ENCODE assay signal across 16 mouse cellular contexts in genomic region chr5:136146936-136147335, GRCm38 (mm10). TPM values are rescaled to one million over a fixed set of nuclear protein-coding genes. Genes with fewer than 3 reads are reported as not detected.
DNase-seq lines count a peak whose midpoint lies in the region; TF ChIP-seq lines count a peak whose summit lies in the region.
"Had no signal": no experiment of that assay in that cellular context is flagged by ENCODE, and none has a peak within 500 bp of the region (broad histone marks: within the 10 kb centered on the region; RNA-seq: fewer than 3 reads in every experiment).

No protein-coding gene starts in this region.

- TF ChIP-seq POLR2A in lung, adult 2 months (IDR thresholded peaks at IDR 0.05; ENCODE audit: borderline replicate concordance, extremely low read depth, low read depth, low read length), result no peak

- DNase-seq in lung, postnatal 25 days (ENCODE audit: low spot score), result peak; percentile 54
- no peak for DNase-seq in lung, adult 2 months
- DNase-seq in CD8-positive naive resting alpha-beta T cell, adult 2 months (ENCODE audit: low read depth in 2 of 2, low spot score in 2 of 2), result peak; percentile 67 to 74
- peak; percentile 56 to 68 for DNase-seq in natural killer cell, adult 2 months (ENCODE audit: low spot score in 2 of 2)
- peak; percentile 78 for DNase-seq in thymus, postnatal 25 days
- DNase-seq in forebrain, embryonic 10.5 days (ENCODE audit: extremely low spot score, low spot score), result no peak
- no peak for DNase-seq in adrenal gland, postnatal 36 days
- DNase-seq in right cerebral cortex, adult 2 months (ENCODE audit: low spot score in 2 of 2), result no peak
- DNase-seq: adrenal gland, adult 2 months; cerebellum, adult 11 months; cerebellum, postnatal 25 days; kidney, adult 18-20 months; kidney, postnatal 36 days had no signal

- no peaks in the 10 kb centered on the region for H3K4me1 ChIP-seq in lung, adult 2 months (ENCODE audit: control insufficient read depth, insufficient read depth, low read length)
- H3K4me1 ChIP-seq in forebrain, embryonic 10.5 days, result no peaks in the 10 kb centered on the region
- H3K4me1 ChIP-seq: forebrain, embryonic 13.5 days; midbrain, embryonic 12.5 days; neural tube, embryonic 15.5 days had no signal

- no peaks in the 10 kb centered on the region for H3K27me3 ChIP-seq in forebrain, embryonic 10.5 days (ENCODE audit: poor library complexity, severe bottlenecking)
- H3K27me3 ChIP-seq: forebrain, embryonic 13.5 days; midbrain, embryonic 12.5 days; neural tube, embryonic 15.5 days had no signal

- peaks cover 8% of the 10 kb centered on the region for H3K9me3 ChIP-seq in forebrain, embryonic 10.5 days
- H3K9me3 ChIP-seq: forebrain, embryonic 13.5 days; midbrain, embryonic 12.5 days; neural tube, embryonic 15.5 days had no signal

- no peak for TF ChIP-seq CTCF in lung, adult 2 months (IDR thresholded peaks at IDR 0.05; ENCODE audit: insufficient read depth, low read length)

- no peak overlapping the region for H3K4me3 ChIP-seq in lung, adult 2 months (replicated peaks; ENCODE audit: extremely low read depth, low read depth, low read length)
- H3K4me3 ChIP-seq in forebrain, embryonic 10.5 days, result no peak overlapping the region
- H3K4me3 ChIP-seq: forebrain, embryonic 13.5 days; midbrain, embryonic 12.5 days; neural tube, embryonic 15.5 days had no signal

- peaks cover 8% of the 10 kb centered on the region for H3K36me3 ChIP-seq in forebrain, embryonic 10.5 days (replicated peaks)

- H3K27ac ChIP-seq in forebrain, embryonic 10.5 days, result no peak overlapping the region
- H3K27ac ChIP-seq: forebrain, embryonic 13.5 days; midbrain, embryonic 12.5 days; neural tube, embryonic 15.5 days had no signal

- WGBS in lung, adult 2 months, result 96% methylated on average over 1 of the region's 1 CpGs
- 95% methylated on average over 1 of the region's 1 CpGs for WGBS in forebrain, embryonic 10.5 days

RNA-seq across cellular contexts. Expression of gene Alkbh4, which starts 11.0 kb away (rescaled TPM):
- 15.1 TPM in 2 replicates for polyA plus RNA-seq in lung, adult 2 months (2012; rRNA removed)
- 24.4 and 25.6 TPM in 2 replicates for polyA plus RNA-seq in forebrain, embryonic 10.5 days (2016; fragmentation: Nextera tagmentation; extraction: Ambion mirVana)
- 1 to 10 TPM; 6.8 to 7.5 TPM for total RNA-seq in adrenal gland, postnatal 36 days (2021)

RNA-seq across cellular contexts. Expression of gene Lrwd1, which starts 11.1 kb away (rescaled TPM):
- 32.3 and 35.4 TPM in 2 replicates for polyA plus RNA-seq in lung, adult 2 months (2012; rRNA removed)
- polyA plus RNA-seq in forebrain, embryonic 10.5 days (2016; fragmentation: Nextera tagmentation; extraction: Ambion mirVana), result 64.3 and 64.8 TPM in 2 replicates
- 10 to 100 TPM in 1 of 2 experiments, 1 to 10 TPM in 1; 9.6 to 11.5 TPM for total RNA-seq in adrenal gland, postnatal 36 days (2021)

RNA-seq across cellular contexts. Expression of gene Orai2, which starts 23.6 kb away (rescaled TPM):
- polyA plus RNA-seq in lung, adult 2 months (2012; rRNA removed), result 39.2 and 51.0 TPM in 2 replicates
- polyA plus RNA-seq in forebrain, embryonic 10.5 days (2016; fragmentation: Nextera tagmentation; extraction: Ambion mirVana), result 7.4 and 7.5 TPM in 2 replicates
- total RNA-seq in adrenal gland, postnatal 36 days (2021), result 1 to 10 TPM; 2.8 to 3.0 TPM

RNA-seq across cellular contexts. Expression of gene Polr2j, which starts 30.5 kb away (rescaled TPM):
- 35.0 and 37.1 TPM in 2 replicates for polyA plus RNA-seq in lung, adult 2 months (2012; rRNA removed)
- polyA plus RNA-seq in forebrain, embryonic 10.5 days (2016; fragmentation: Nextera tagmentation; extraction: Ambion mirVana), result 299 and 302 TPM in 2 replicates
- total RNA-seq in adrenal gland, postnatal 36 days (2021), result 10 to 100 TPM; 69.3 to 96.9 TPM

RNA-seq across cellular contexts. Expression of gene Prkrip1, which starts 51.8 kb away (rescaled TPM):
- 8.9 and 11.0 TPM in 2 replicates for polyA plus RNA-seq in lung, adult 2 months (2012; rRNA removed)
- polyA plus RNA-seq in forebrain, embryonic 10.5 days (2016; fragmentation: Nextera tagmentation; extraction: Ambion mirVana), result 62.3 and 69.2 TPM in 2 replicates
- total RNA-seq in adrenal gland, postnatal 36 days (2021), result 10 to 100 TPM; 36.2 to 46.0 TPM

Comparison
In these comparisons a context has a peak if more than half of its experiments do, and no peak if none do; other contexts are left out.
1. DNase-seq: peak in lung, postnatal 25 days (single experiment), CD8-positive naive resting alpha-beta T cell, adult 2 months (2 of 2), natural killer cell, adult 2 months (2 of 2) and thymus, postnatal 25 days (single experiment); none in lung, adult 2 months (single experiment), forebrain, embryonic 10.5 days (single experiment), adrenal gland, postnatal 36 days (0 of 2) and right cerebral cortex, adult 2 months (0 of 2).